Mouse (Mus musculus) large intestine, adult 2 months (tissue): ENCODE results near the gene Ktn1. TPM values are rescaled to one million over a fixed set of nuclear protein-coding genes. Genes with fewer than 3 reads are reported as not detected.

Experiments used
- DNase-seq: peaks from one replicate; pipeline ENCODE4 v3.0.0-alpha.2; 2012; ENCODE audit warnings: low read depth, low spot score
- WGBS: fragments of 180-500 bp; shearing (Covaris S2); methylation state at CpG from one replicate; pipeline ENCODE4 v1.1.7; 2018; 5-methylcytosine and 5-hydroxymethylcytosine counted together
- polyA plus RNA-seq: library from polyadenylated mRNA; depleted of rRNA; stranded (reverse); fragments of >200 nt; gene quantifications from 2 replicates; pipeline ENCODE4 v1.2.3, GENCODE M21; 2012; rRNA removed

Ktn1 gene
- polyA plus RNA-seq: 2.6 and 3.9 TPM in 2 replicates

- 44% methylated on average over 5 of the region's 5 CpGs for WGBS
- DNase-seq: no peak
Observed at GRCm38 (mm10) chr14:47648218-47648617, at the start of gene Ktn1. Ktn1 (plus strand) TSS chr14:47648448.

DNA sequence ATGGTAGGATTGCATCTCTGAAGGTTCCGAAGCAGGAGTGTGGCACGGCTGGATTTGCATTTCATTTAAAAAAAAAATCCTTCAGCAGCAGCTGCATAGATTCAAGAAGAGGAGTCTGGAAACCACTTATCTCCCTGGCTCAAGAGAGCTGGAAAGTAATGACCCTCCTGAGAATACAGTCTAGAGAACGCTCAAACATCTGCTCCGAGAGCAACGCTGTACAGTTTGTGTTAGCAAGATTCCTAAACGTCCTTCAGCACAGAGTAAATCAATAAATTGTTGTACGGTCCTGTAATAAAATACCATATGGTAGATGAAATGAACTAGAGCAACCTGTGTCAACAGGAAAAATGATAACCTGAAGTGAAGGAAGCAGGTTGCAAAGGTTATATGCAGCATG lies 35.0 kb upstream of the Ktn1 start:
- WGBS: 20% methylated on average over 7 of the region's 7 CpGs

DNA sequence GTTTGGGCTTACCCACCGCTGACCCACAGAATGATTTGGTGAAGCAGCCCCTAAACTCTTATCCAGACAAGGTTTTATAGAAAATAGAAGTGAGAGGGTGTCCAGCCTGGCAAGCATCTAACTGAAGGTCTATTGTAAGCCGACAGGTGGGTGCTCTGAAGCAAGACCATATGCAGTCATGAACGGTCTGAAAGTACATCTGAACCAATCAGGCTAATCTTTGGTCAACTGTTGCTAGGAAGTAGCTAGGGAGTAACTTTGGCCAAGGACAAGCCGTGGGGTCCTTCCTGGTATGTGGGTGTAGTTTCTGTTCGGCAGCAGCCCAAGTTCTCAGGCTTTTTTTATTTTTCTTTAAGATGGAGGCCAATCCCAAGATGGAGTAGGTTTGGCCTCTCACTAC lies 29.4 kb upstream of the Ktn1 start:
- DNase-seq: no peak
- WGBS: 74% methylated on average over 5 of the region's 5 CpGs

More for the DNA sequence above, 35.0 kb upstream of the Ktn1 start:
- DNase-seq: no peak

GRCm38 (mm10) chr14:47621901-47622300 lies 26.3 kb upstream of the Ktn1 start:
- WGBS: 83% methylated on average over 5 of the region's 5 CpGs
- DNase-seq: no peak

DNA sequence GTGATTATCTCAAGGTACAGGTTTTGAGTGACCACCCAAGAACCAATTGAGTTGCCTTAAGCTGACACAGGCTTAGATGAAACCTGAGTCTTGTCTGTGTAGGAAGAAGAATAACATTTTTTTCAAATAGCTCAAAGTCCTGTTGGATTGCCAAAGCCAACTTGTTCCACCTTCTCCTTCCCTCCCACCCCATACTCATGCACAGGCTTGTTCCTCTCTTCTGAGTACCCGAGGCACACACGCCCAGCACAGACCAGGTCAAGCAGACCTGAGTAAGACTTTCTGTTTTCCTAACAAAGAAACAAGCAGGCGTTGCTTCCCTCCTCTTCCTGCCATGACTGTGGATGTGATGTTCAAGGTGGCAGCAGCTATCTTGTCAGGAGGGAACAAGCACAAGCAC lies 23.4 kb upstream of the Ktn1 start:
- WGBS: 38% methylated on average over 3 of the region's 3 CpGs
- no peak for DNase-seq

DNA sequence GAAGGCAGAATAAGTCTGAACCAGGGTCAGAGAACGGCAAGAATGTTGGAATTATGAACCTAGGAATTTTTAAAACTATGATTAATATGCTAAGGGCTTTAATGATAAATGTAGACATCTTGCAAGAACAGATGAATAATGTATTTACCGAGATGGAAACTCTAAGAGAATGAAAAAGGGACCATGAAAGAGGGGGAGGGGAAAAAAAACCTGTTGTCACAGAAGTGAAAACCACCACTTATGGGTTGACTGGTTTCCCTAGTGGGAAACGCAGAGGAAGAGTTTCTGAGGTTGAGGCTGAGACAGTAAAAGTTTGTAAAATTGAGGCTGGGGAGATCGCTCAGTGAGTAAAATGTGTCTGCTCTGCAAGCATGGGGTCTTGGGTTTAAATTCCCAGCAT lies 22.1 kb upstream of the Ktn1 start:
- 63% methylated on average over 4 of the region's 4 CpGs for WGBS
- DNase-seq: no peak

- no peak for DNase-seq
- WGBS: 61% methylated on average over 2 of the region's 2 CpGs
Observed at GRCm38 (mm10) chr14:47626812-47627211, 21.4 kb upstream of the Ktn1 start.

- DNase-seq: no peak
- 79% methylated on average over 5 of the region's 5 CpGs for WGBS
Observed at GRCm38 (mm10) chr14:47627360-47627759, 20.9 kb upstream of the Ktn1 start.

DNA sequence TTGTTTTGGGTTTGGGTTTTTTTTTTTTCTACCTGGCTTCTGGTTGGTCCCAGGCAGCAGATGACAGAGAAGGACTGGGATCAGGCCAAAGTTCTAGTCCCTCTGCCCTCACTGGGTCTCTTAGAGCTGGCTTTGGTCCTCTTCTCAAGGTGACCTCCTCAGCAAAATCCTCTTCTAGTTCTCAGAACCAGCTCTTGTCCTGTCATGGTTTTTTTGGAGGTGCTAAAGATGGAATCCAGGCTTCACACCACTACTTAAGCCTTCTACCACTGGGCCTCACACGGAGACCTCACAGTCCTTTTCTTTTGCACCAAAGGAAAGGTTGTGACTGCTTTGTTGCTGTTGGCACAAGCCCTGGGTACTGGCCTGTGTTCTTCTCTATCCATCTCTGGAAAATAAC lies 15.8 kb upstream of the Ktn1 start:
- no peak for DNase-seq
- 79% methylated on average over 1 of the region's 1 CpGs for WGBS

DNA sequence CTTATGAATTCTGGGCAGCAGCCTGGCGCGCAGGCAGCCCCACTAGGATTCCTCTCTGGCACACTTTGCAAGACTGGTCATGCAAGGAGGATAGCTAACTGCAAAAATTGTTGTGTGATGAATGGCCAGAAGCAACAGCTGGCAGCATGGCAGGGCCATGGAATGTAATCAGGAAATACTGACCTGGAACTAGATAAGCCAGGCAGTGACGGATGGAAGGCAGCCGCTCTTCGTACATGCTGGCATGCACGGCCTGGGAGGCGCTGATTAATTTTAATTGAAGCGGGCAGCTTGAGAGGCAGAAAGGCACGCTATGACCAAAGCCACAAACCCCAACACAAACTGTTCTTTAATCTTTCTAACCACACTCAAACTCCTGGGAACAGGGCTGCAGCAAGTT lies 13.8 kb upstream of the Ktn1 start:
- no peak for DNase-seq
- 27% methylated on average over 9 of the region's 9 CpGs for WGBS

- no peak for DNase-seq
- WGBS: 80% methylated on average over 7 of the region's 7 CpGs
Observed at GRCm38 (mm10) chr14:47634846-47635245, 13.4 kb upstream of the Ktn1 start.

GRCm38 (mm10) chr14:47638316-47638895 lies 9.8 kb upstream of the Ktn1 start:
- DNase-seq: no peak
- 73% methylated on average over 4 of the region's 4 CpGs for WGBS

GRCm38 (mm10) chr14:47645620-47646019 lies 2.6 kb upstream of the Ktn1 start:
- DNase-seq: no peak
- WGBS: 70% methylated on average over 7 of the region's 7 CpGs

- 75% methylated on average over 5 of the region's 5 CpGs for WGBS
- DNase-seq: no peak
Observed at GRCm38 (mm10) chr14:47646246-47646645, 2.0 kb upstream of the Ktn1 start.

GRCm38 (mm10) chr14:47646696-47647516 lies 1.3 kb upstream of the Ktn1 start:
- WGBS: 64% methylated on average over 9 of the region's 9 CpGs
- DNase-seq: no peak

- no peak for DNase-seq
- under 1% methylated on average over 81 of the region's 82 CpGs for WGBS
Observed at GRCm38 (mm10) chr14:47648706-47649630, 720 bp downstream of the Ktn1 start.

- WGBS: under 1% methylated on average over 46 of the region's 46 CpGs
- DNase-seq: no peak
Observed at GRCm38 (mm10) chr14:47649631-47650337, 1.5 kb downstream of the Ktn1 start.

DNA sequence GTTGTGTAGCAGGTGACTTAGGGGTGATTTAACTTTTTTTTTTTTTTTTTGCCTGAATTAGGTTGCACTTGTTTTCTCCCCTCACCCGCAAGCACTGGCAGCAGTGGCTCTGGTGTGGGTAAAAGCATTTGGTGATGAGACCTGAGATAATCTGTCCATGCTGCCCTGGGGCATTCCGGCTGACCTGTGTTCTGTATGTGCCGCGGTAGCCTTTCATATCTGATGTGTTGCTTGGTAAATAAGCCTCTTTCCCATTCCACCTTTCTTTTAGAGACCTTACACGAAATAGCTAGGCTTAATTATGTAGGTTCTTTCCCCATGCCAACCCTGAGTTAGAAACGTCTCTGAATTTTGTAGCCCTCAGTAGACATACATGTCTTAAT lies 2.1 kb downstream of the Ktn1 start:
- WGBS: 20% methylated on average over 6 of the region's 6 CpGs

DNA sequence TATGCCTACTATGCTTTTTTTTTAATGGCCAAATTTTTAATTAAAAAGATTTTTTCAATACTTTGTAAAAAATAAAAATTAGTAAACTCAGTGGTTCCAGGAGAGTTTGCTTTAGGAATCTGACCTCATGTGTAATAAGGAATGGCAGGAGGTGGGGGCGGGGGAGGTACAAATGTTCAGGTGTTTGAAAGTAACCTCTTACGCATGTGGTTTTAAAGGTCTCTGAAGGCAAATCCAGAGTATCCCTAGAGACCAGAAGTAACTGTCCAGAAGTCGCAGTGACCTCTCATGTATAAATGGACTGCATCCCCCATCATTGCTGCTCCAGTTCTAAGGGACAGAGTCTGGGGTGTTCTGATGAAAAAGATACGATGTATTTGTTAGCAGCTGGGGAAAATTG lies 3.0 kb downstream of the Ktn1 start:
- WGBS: 84% methylated on average over 4 of the region's 4 CpGs
- no peak for DNase-seq

More for the DNA sequence above, 2.1 kb downstream of the Ktn1 start:
- no peak for DNase-seq

- 90% methylated on average over 2 of the region's 2 CpGs for WGBS
- no peak for DNase-seq
Observed at GRCm38 (mm10) chr14:47655444-47655843, 7.2 kb downstream of the Ktn1 start.
